Mouse (Mus musculus): ENCODE results near the gene Abcg4. TPM values are rescaled to one million over a fixed set of nuclear protein-coding genes. Genes with fewer than 3 reads are reported as not detected.

Abcg4 gene
- polyA plus RNA-seq, 1 experiment from 2014 or later, result 9.2 TPM

DNA sequence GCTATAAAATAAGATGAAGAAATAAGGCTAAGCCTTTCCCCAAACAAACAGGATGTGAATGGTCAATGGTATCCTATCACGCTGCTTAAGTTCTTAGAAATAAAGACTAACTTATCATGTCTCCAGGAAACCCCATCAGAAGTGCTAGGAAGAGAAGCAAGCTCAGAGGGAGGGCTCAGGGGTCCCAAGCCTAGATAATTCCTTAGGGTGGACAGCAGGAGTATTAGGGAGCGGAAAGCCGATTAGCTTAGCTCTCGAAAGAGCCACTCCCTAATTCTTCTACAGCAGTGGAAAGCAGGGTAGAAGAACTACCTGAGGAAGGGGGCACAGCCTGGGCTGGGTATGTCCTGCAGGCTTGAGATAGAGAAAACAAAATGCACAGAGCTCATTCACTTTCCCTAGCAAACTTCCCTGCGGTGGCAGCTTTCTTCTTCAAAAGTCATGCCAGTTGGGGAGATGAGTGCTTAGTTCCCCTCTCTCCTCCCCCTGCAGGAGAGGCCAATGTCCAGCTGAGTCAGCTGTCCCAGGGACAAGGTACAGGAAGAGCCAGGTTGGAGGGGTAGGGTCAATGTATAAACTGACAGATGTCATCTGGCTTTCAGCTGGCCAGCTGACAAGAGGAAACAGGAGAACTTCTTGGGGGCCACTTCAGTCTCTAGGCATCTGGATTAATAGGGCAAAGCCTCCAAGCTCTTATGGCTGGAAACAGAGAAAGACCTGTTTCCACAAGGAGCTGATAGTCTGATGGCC is 29.8 kb upstream of the Abcg4 start:
- peak overlapping the region; percentile 93 for H3K9ac ChIP-seq
- H3K27me3 ChIP-seq, result no peaks in the 10 kb centered on the region
- H3K27ac ChIP-seq, result no peak overlapping the region
- 50% methylated on average over 5 of the region's 5 CpGs for whole genome bisulfite sequencing
- H3K4me1 ChIP-seq, result peaks cover 35% of the 10 kb centered on the region
- peak overlapping the region; percentile 97 for H3K4me3 ChIP-seq
- peak overlapping the region; percentile 97 for H3K4me2 ChIP-seq
- ATAC-seq, result no peak
- peaks cover 39% of the 10 kb centered on the region for H3K36me3 ChIP-seq (ENCODE audit: poor library complexity, severe bottlenecking)
- no peaks in the 10 kb centered on the region for H3K9me3 ChIP-seq (replicated peaks)

DNA sequence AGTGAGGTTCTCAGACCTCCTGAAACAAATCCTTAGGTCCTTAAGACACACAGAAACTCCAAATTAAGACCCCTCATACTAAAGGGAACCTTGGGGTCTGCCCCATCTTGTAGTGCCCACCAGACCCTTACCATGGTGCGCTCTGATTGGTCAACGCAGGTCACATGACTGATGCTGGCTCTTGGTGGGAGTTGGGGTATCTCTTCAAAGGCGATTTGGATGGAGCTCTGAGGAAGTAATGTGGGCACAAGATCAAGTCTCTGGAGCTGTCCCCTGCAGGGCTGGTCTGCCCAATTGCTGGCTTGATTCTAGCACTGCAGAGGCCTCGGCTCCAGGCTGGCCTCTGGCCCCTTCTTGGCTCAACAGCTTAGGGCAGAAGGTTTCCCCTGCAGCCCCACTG is 29.0 kb upstream of the Abcg4 start:
- Histone ChIP-seq H3K36me3 (ENCODE audit: poor library complexity, severe bottlenecking) (peaks cover 47% of the 10 kb centered on the region), H3K4me1 (peaks cover 35% of the 10 kb centered on the region), H3K9me3 (replicated peaks) (no peaks in the 10 kb centered on the region), H3K27ac (no peak overlapping the region), H3K27me3 (no peaks in the 10 kb centered on the region), H3K9ac (no peak overlapping the region), H3K4me2 (peak overlapping the region; percentile 97), H3K4me3 (no peak overlapping the region)
- no peak for ATAC-seq
- WGBS, result 67% methylated on average over 4 of the region's 4 CpGs

DNA sequence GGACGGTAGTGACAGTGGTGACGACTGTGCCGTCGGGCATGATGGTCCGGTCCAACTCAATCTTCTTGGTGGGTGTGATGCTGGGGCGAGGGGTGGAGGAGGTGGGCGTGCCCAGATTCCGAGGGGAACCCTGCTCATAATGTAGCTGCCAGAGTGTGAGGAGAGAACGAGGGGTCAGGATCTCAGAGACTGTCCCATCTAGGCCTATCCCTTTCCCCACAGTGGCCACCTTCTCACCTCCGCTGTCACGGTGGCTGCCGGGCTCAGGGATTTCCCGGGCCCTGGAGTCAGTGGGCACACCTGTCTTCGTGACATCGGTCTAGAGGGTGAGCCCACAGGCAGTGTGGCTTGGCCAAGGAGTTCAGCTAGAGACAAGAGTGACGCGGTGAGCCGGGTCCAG is 26.5 kb upstream of the Abcg4 start:
- no peak for ATAC-seq

DNA sequence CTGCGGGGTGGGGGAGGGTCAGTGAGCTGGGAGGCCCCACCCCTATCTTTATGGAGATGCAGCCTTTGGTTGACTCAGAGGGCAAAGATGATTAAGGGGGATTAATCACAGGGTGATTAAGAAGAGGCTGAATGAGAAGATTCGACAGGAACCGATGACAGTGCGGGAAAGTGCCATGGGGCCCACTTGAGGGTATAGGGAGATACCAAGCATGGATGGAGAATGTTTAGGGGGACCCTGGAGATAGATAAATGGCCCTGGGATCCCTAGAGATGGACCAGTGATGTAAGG is 25.8 kb upstream of the Abcg4 start:
- no peak overlapping the region for H3K4me3 ChIP-seq
- no peaks in the 10 kb centered on the region for H3K9me3 ChIP-seq (replicated peaks)
- peaks cover 63% of the 10 kb centered on the region for H3K36me3 ChIP-seq (ENCODE audit: poor library complexity, severe bottlenecking)
- 0 out of 2 replicates have a peak overlapping the region, but pooled peaks have one; percentile 3 for H3K4me2 ChIP-seq
- H3K27me3 ChIP-seq, result no peaks in the 10 kb centered on the region
- H3K9ac ChIP-seq, result peak overlapping the region; percentile 9; the same call in 1 of the 2 replicates
- H3K27ac ChIP-seq, result no peak overlapping the region
- H3K4me1 ChIP-seq, result peaks cover 37% of the 10 kb centered on the region
- no peak for ATAC-seq
- WGBS, result 49% methylated on average over 4 of the region's 4 CpGs

More for the DNA sequence above, 26.5 kb upstream of the Abcg4 start:
- no peak overlapping the region for H3K9ac ChIP-seq
- no peaks in the 10 kb centered on the region for H3K27me3 ChIP-seq
- 93% methylated on average over 18 of the region's 18 CpGs for WGBS
- no peak overlapping the region for H3K27ac ChIP-seq
- H3K9me3 ChIP-seq (replicated peaks), result no peaks in the 10 kb centered on the region
- H3K4me1 ChIP-seq, result peaks cover 41% of the 10 kb centered on the region
- H3K36me3 ChIP-seq (ENCODE audit: poor library complexity, severe bottlenecking), result peaks cover 63% of the 10 kb centered on the region
- no peak overlapping the region for H3K4me3 ChIP-seq
- no peak overlapping the region for H3K4me2 ChIP-seq

DNA sequence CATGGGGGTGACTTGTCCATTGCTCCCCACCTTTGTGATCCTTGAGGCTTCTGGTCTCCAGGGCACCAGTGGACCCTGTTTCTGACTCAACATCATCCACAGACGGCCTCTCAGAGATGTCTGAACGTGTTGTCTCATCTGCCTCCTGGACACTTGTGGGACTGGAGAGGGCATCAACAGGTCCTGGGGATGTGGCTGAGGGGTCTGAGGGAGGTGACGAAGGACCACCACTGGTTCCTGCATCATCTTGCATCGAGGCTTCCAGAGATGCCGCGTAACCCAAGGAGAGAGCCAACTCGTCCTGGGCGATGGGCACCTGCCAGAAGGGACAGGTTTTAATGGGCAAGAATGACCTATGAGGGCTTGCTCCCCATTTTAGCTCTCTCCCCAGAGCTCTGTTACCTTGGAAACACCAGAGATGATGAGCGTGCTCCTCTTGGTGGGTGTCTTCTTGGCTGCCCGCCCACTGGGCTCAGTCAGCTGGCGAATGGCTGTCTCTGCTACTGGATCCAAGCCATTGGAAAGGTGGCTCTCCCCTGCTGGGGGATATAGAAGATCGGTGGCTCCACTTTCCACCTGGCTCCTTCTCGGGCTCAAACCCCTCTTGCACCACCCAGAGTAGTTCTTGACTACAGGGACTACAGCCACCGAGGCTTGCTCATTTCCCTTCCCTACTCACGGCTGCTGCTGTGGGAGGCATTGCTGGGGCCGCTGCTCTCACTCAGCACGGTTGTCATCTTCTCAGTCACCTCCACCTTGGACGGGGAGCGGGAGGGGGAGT is 25.3 kb upstream of the Abcg4 start:
- H3K36me3 ChIP-seq (ENCODE audit: poor library complexity, severe bottlenecking), result peaks cover 63% of the 10 kb centered on the region
- 70% methylated on average over 19 of the region's 19 CpGs for WGBS
- no peak for ATAC-seq
- peaks cover 32% of the 10 kb centered on the region for H3K4me1 ChIP-seq
- H3K27me3 ChIP-seq, result no peaks in the 10 kb centered on the region
- no peak overlapping the region for H3K4me3 ChIP-seq
- H3K4me2 ChIP-seq, result 0 out of 2 replicates have a peak overlapping the region, but pooled peaks have one; percentile 3
- H3K27ac ChIP-seq, result no peak overlapping the region
- H3K9me3 ChIP-seq (replicated peaks), result no peaks in the 10 kb centered on the region
- peak overlapping the region; percentile 9; the same call in 1 of the 2 replicates for H3K9ac ChIP-seq

DNA sequence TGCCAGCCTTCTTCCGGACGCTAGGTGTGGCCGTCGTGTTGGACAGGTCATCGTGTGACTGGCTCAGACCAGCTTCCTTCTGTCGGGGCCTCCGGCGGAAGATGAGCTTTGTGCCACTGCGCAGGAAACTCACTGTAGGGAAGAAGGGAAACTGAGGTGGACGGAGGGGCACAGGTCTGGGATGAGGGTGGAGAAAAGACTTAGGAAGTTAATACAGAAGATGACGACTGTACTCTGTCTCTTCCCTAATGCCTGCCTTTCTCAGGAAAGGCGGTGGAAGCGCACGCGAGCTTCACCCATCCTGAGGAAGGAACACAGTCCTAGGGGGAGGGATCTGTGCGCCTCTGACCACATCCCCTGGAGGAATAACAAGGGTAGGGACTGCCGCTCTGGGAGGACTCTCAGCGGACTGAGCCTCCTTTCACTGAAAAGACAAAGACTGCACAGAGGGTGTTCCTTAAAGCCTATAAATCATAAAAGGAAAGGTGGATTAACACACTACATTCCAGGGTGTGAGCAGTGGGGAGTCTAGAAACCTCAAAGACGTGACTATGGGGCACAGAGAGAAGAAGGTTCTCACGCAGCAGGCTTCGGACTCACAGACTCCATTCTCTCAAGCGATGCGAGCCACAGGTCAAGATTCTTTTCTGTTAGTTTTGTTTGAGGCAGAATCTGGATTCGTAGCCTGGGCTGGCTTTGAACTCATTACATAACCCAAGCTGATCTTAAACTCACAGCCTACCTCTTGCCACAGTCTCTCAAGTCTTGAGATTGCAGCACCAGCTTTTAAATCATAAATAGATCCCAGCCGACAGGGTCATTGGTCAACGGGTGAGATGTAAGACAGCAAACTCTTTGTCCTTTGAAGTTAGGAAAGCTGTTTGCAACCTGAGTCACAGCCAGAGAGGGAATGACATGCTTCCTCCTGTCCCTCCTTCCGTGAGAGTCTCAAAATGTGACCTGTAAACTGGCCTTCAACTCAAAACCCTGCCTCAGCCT is 23.0 kb upstream of the Abcg4 start:
- Histone ChIP-seq H3K4me3 (no peak overlapping the region), H3K9me3 (replicated peaks) (no peaks in the 10 kb centered on the region), H3K27me3 (no peaks in the 10 kb centered on the region), H3K27ac (no peak overlapping the region), H3K4me1 (peaks cover 19% of the 10 kb centered on the region; the same call in 1 of the 2 replicates), H3K4me2 (no peak overlapping the region), H3K9ac (no peak overlapping the region), H3K36me3 (ENCODE audit: poor library complexity, severe bottlenecking) (peaks cover 56% of the 10 kb centered on the region)
- WGBS, result 4% methylated on average over 27 of the region's 27 CpGs
- ATAC-seq, result no peak

DNA sequence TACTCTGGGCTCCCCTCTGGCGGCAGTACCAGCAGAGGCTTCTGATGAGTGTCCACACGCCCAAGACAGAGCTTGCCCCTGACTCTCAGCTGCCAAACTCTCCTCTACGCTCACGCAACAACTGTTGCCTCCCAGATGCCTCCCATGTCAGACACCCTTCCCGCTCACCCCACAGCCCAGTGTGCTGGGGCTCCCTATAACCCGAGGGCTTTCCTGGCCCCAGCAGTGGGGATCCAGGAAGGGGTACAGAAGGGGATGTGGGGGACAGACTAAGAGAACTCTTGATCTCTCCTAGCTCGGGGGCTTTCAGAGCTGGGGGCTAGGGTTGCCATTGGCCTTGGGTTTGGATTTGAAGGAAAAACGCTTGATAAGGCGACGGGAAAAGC is 22.3 kb upstream of the Abcg4 start:
- Histone ChIP-seq H3K9ac (no peak overlapping the region), H3K36me3 (ENCODE audit: poor library complexity, severe bottlenecking) (peaks cover 49% of the 10 kb centered on the region), H3K4me3 (no peak overlapping the region), H3K4me1 (peaks cover 19% of the 10 kb centered on the region; the same call in 1 of the 2 replicates), H3K27me3 (no peaks in the 10 kb centered on the region), H3K4me2 (no peak overlapping the region), H3K27ac (no peak overlapping the region), H3K9me3 (replicated peaks) (no peaks in the 10 kb centered on the region)
- WGBS, result 31% methylated on average over 10 of the region's 10 CpGs
- no peak for ATAC-seq

DNA sequence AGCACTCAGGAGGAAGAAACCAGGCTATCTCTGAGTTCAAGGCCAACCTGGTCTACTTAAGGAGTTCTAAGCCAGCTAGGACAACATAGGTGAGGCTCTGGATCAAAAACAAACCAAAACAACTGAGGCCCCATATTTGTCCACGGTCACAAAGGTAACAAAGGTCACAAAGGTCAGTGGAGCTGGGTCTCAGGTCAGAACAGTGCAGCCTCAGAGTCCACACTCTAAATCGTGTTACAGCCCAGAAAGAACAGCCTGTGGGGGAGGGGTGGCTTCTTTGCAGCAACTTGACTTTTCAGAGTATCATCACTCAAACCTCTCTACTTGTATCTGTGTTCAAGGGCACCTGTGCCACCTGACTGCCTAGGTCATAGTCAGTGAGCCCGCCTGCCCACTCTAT is 21.3 kb upstream of the Abcg4 start:
- ATAC-seq, result no peak
- no peaks in the 10 kb centered on the region for H3K9me3 ChIP-seq (replicated peaks)
- peaks cover 22% of the 10 kb centered on the region for H3K4me1 ChIP-seq
- H3K4me3 ChIP-seq, result no peak overlapping the region
- H3K27ac ChIP-seq, result no peak overlapping the region
- WGBS, result 67% methylated on average over 3 of the region's 3 CpGs
- no peak overlapping the region for H3K9ac ChIP-seq
- H3K36me3 ChIP-seq (ENCODE audit: poor library complexity, severe bottlenecking), result peaks cover 39% of the 10 kb centered on the region
- H3K4me2 ChIP-seq, result no peak overlapping the region
- H3K27me3 ChIP-seq, result no peaks in the 10 kb centered on the region

DNA sequence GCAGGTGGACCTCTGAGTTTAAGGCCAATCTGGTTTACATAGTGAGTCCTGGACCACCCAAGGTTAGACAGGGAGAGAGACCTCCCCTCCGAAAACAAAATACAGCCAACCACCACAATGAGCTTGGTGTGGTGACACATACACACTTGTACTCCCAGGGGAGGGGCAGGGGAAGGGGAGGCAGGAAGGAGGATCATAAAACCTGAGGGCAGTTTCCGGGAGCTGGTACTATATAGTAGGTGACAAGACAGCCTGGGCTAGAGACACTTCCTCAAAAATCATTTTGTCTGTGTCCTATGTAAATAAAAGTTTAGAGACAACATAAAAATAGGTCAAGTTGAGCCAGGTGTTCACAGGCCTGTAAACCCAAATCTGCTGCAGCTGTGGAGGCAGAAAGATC is 18.8 kb upstream of the Abcg4 start:
- ATAC-seq, result no peak
- Histone ChIP-seq H3K27ac (no peak overlapping the region), H3K4me2 (no peak overlapping the region), H3K4me3 (no peak overlapping the region), H3K4me1 (peaks cover 28% of the 10 kb centered on the region), H3K9ac (no peak overlapping the region), H3K27me3 (no peaks in the 10 kb centered on the region), H3K36me3 (ENCODE audit: poor library complexity, severe bottlenecking) (peaks cover 21% of the 10 kb centered on the region), H3K9me3 (replicated peaks) (no peaks in the 10 kb centered on the region)
- 88% methylated on average over 2 of the region's 2 CpGs for WGBS

DNA sequence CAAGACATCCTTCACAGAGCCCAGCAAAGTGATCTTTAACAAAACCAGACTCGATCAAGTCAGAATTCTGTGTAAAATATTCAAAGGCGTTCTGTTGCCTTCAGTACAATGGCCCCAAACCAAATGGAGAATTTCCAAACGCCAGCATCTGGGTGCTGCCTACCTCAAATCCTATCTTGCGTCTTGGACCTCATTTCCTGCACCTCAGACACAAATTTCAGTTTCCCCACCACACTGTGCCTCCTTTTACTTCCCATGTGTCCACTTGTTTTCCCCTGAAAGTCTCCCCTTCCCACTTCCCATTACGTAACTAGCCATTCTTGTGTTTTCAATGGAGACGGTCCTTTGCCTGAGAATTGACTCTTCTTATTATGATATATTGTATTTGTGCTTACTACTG is 18.1 kb upstream of the Abcg4 start:
- Histone ChIP-seq H3K9ac (no peak overlapping the region), H3K4me1 (peaks cover 24% of the 10 kb centered on the region), H3K4me2 (no peak overlapping the region), H3K27me3 (no peaks in the 10 kb centered on the region), H3K4me3 (no peak overlapping the region), H3K36me3 (ENCODE audit: poor library complexity, severe bottlenecking) (peaks cover 25% of the 10 kb centered on the region), H3K9me3 (replicated peaks) (no peaks in the 10 kb centered on the region), H3K27ac (no peak overlapping the region)
- ATAC-seq, result no peak
- WGBS, result 90% methylated on average over 6 of the region's 6 CpGs

DNA sequence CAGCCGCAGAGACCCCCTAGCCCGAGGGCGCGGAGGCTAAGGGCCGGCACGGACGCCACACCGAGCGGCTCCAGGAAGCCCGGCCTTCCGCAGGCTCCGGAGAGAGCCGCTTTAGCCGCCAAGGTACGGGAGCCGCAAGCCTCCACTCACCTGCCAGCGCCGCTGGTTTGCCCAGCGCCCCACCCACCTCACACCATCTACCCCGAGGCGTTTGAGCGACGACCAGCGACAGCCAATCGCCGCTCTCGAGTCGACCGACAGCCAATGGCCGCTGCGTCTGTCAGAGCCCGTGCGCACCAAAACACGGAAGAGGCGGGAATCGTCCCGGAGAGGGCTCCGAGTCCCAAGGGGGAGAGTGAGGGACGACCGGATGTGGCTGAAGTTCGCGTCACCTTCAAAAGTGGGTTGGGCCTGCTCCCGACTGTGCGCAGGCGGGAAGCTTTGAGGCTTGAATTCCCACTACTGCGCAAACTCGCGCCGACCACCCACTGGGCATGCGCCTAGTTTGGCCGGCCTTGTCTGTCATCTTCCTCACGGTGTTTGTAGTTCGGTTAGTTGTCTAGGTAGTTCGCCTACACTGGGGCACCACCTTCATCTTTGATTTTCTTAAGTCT is 17.2 kb upstream of the Abcg4 start, which contains the start of gene Hinfp:
Gene Hinfp (minus strand): TSS at position 206 of the 614 bp plus-strand sequence.
- H3K9ac ChIP-seq, result peak within 1 kb of the TSS; percentile 95
- no peaks in the 10 kb centered on the region for H3K9me3 ChIP-seq (replicated peaks)
- peak; percentile 100 for ATAC-seq
- H3K27me3 ChIP-seq, result no peaks in the 10 kb centered on the region
- H3K4me1 ChIP-seq, result peaks cover 15% of the 10 kb centered on the region
- H3K4me3 ChIP-seq, result peak within 1 kb of the TSS; percentile 98
- peak within 1 kb of the TSS; percentile 87 for H3K4me2 ChIP-seq
- WGBS, result under 1% methylated on average over 54 of the region's 54 CpGs
- H3K36me3 ChIP-seq (ENCODE audit: poor library complexity, severe bottlenecking), result peaks cover 27% of the 10 kb centered on the region
- H3K27ac ChIP-seq, result peak within 1 kb of the TSS; percentile 74
